Mouse (Mus musculus): ENCODE data around the gene Tspyl4. TPM values are rescaled to one million over a fixed set of nuclear protein-coding genes. Genes with fewer than 3 reads are reported as not detected.

The Tspyl4 gene
- polyA plus RNA-seq, 1 experiment = 7.7 TPM

DNA sequence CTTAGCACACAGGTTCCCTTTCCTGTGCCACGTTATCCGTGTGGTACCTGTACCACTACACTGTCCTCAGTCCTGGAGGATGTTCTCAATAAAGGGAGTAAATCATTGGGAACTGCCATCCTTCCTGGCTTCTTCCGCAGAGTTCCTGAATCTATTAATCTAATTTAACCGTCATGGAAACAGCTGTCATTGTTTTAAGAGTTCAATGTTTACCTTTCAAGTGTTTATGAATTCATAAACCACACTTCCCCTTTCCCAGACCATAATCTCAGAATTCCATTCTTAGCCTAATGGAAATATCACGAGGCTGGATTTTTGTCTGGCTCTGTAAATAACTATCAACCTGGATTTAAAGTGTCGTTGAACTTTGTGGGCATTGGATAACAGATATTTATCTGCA is 43.8 kb downstream of the Tspyl4 start:
- no peak overlapping the region for H3K27ac ChIP-seq (ENCODE audit: control insufficient read depth, insufficient read depth, low read depth, low read length, poor library complexity)
- no peaks in the 10 kb centered on the region for H3K4me1 ChIP-seq (ENCODE audit: control insufficient read depth, insufficient read depth, low read length)
- no peak overlapping the region for H3K4me3 ChIP-seq (replicated peaks; ENCODE audit: control insufficient read depth, low read depth, low read length)
- no peak for TF ChIP-seq CTCF (IDR thresholded peaks at IDR 0.05; ENCODE audit: control insufficient read depth, insufficient read depth, low read length)
- 85% methylated on average over 6 of the region's 6 CpGs for WGBS

- H3K4me1 ChIP-seq (ENCODE audit: control insufficient read depth, insufficient read depth, low read length) = no peaks in the 10 kb centered on the region
- H3K4me3 ChIP-seq (replicated peaks; ENCODE audit: control insufficient read depth, low read depth, low read length) = no peak overlapping the region
- TF ChIP-seq POLR2A (IDR thresholded peaks at IDR 0.05; ENCODE audit: borderline replicate concordance, control insufficient read depth, low read depth, low read length) = no peak
- TF ChIP-seq CTCF (IDR thresholded peaks at IDR 0.05; ENCODE audit: control insufficient read depth, insufficient read depth, low read length) = no peak
- 23% methylated on average over 1 of the region's 1 CpGs for WGBS
- no peak overlapping the region for H3K27ac ChIP-seq (ENCODE audit: control insufficient read depth, insufficient read depth, low read depth, low read length, poor library complexity)
Observed at GRCm38 (mm10) chr10:34341886-34342285, 44.6 kb downstream of the Tspyl4 start.

Other genes with a start within 250 kb of the Tspyl4 start
- gene Calhm5, start 200.9 kb upstream of the Tspyl4 start, polyA plus RNA-seq (2011; ENCODE audit: insufficient read depth, insufficient read length, low replicate concordance, missing spikeins) = not detected in 2 replicates
- 5.1 TPM in 1 of 2 replicates, not detected in the other for gene Calhm6, start 169.5 kb upstream of the Tspyl4 start, polyA plus RNA-seq (2011; ENCODE audit: insufficient read depth, insufficient read length, low replicate concordance, missing spikeins)
- gene Dse, start 89.7 kb upstream of the Tspyl4 start, polyA plus RNA-seq (2011; ENCODE audit: insufficient read depth, insufficient read length, low replicate concordance, missing spikeins) = 3.0 and 4.8 TPM in 2 replicates
- gene Tspyl1, start 15.3 kb upstream of the Tspyl4 start, polyA plus RNA-seq (2011; ENCODE audit: insufficient read depth, insufficient read length, low replicate concordance, missing spikeins) = 12.2 and 18.2 TPM in 2 replicates
- gene Col10a1, start 92.5 kb downstream of the Tspyl4 start, polyA plus RNA-seq (2011; ENCODE audit: insufficient read depth, insufficient read length, low replicate concordance, missing spikeins) = not detected in 2 replicates
- 4.8 and 7.3 TPM in 2 replicates for gene Nt5dc1, start 121.1 kb downstream of the Tspyl4 start, polyA plus RNA-seq (2011; ENCODE audit: insufficient read depth, insufficient read length, low replicate concordance, missing spikeins)
- 0.32 TPM in 1 of 2 replicates, not detected in the other for gene Frk, start 186.0 kb downstream of the Tspyl4 start, polyA plus RNA-seq (2011; ENCODE audit: insufficient read depth, insufficient read length, low replicate concordance, missing spikeins)

Measured in bone marrow, adult 2 months (tissue).